Mouse (Mus musculus) heart, postnatal 14 days (tissue): ENCODE data around the gene Foxn3. TPM values are rescaled to one million over a fixed set of nuclear protein-coding genes. Genes with fewer than 3 reads are reported as not detected.
"Not testable (repeated sequence)": the region's sequence is repeated elsewhere in the genome, so short reads cannot be mapped to it uniquely, and the experiment has no call there.

ENCODE experiments used
- DNase-seq, 2 experiments: peaks; one replicate each; pipeline ENCODE4 v3.0.0; 2021 to 2022
- intact Hi-C: fragments of 180-260 bp; cut with DNase I; formaldehyde crosslinking; loops from one replicate; pipeline ENCODE4 v1.15.1; 2025
- total RNA-seq, 2 experiments: library from RNA; stranded (reverse); gene quantifications; 2 replicates each; pipeline ENCODE4 v1.2.3; 2021

Foxn3 gene
- total RNA-seq, 2 experiments from 2014 or later = 126 to 142 TPM

GRCm38 (mm10) chr12:99214098-99214497 is 349.3 kb downstream of the Foxn3 start:
- no peak for DNase-seq
- intact Hi-C loops = loop anchor here (5.0 kb wide), 2 partner anchors 117 to 178 kb away; no protein-coding TSS in a partner anchor

GRCm38 (mm10) chr12:99213218-99213617 is 350.2 kb downstream of the Foxn3 start:
- DNase-seq = no peak
- intact Hi-C loops = loop anchor here (5.0 kb wide), 2 partner anchors 116 to 179 kb away; no protein-coding TSS in a partner anchor

- intact Hi-C loops = loop anchor here (5.0 kb wide), 2 partner anchors 112 to 182 kb away; no protein-coding TSS in a partner anchor
- no peak for DNase-seq
These were observed 353.6 kb downstream of the Foxn3 start for GRCm38 (mm10) chr12:99209801-99210200.

- DNase-seq = no peak
These were observed 355.1 kb downstream of the Foxn3 start for GRCm38 (mm10) chr12:99208251-99208650.

GRCm38 (mm10) chr12:99207014-99207612 is 356.3 kb downstream of the Foxn3 start:
- DNase-seq = no peak
- intact Hi-C loops = no loop called here

More at GRCm38 (mm10) chr12:99208251-99208650, 355.1 kb downstream of the Foxn3 start:
- intact Hi-C loops = no loop called here

GRCm38 (mm10) chr12:99205734-99206133 is 357.6 kb downstream of the Foxn3 start:
- intact Hi-C loops = no loop called here
- DNase-seq = no peak

- no peak for DNase-seq
- intact Hi-C loops = no loop called here
These were observed 364.3 kb downstream of the Foxn3 start for GRCm38 (mm10) chr12:99199124-99199483.

GRCm38 (mm10) chr12:99198428-99199123 is 364.8 kb downstream of the Foxn3 start:
- intact Hi-C loops = no loop called here
- DNase-seq = no peak

GRCm38 (mm10) chr12:99197031-99197430 is 366.4 kb downstream of the Foxn3 start:
- no peak for DNase-seq
- intact Hi-C loops = no loop called here

- intact Hi-C loops = no loop called here
- DNase-seq = no peak
These were observed 367.7 kb downstream of the Foxn3 start for GRCm38 (mm10) chr12:99195655-99196054.

- DNase-seq, intact Hi-C loops: not testable (repeated sequence)
These were observed 369.3 kb downstream of the Foxn3 start for GRCm38 (mm10) chr12:99194120-99194519.

- DNase-seq = no peak
- intact Hi-C loops = no loop called here
These were observed 375.7 kb downstream of the Foxn3 start for GRCm38 (mm10) chr12:99187671-99188070.

GRCm38 (mm10) chr12:99186239-99186638 is 377.1 kb downstream of the Foxn3 start:
- no peak for DNase-seq
- intact Hi-C loops = no loop called here

- intact Hi-C loops = no loop called here
- no peak for DNase-seq
These were observed 380.1 kb downstream of the Foxn3 start for GRCm38 (mm10) chr12:99183261-99183792.

- DNase-seq = no peak
These were observed 381.0 kb downstream of the Foxn3 start for GRCm38 (mm10) chr12:99182338-99182737.

GRCm38 (mm10) chr12:99180234-99180824 is 383.1 kb downstream of the Foxn3 start:
- no peak for DNase-seq
- intact Hi-C loops = no loop called here

More at GRCm38 (mm10) chr12:99182338-99182737, 381.0 kb downstream of the Foxn3 start:
- intact Hi-C loops = no loop called here

GRCm38 (mm10) chr12:99174979-99175621 is 388.3 kb downstream of the Foxn3 start:
- DNase-seq = no peak
- intact Hi-C loops = no loop called here

GRCm38 (mm10) chr12:99172170-99172569 is 391.2 kb downstream of the Foxn3 start:
- DNase-seq = no peak
- intact Hi-C loops = no loop called here

- intact Hi-C loops = no loop called here
- DNase-seq = no peak
These were observed 393.5 kb downstream of the Foxn3 start for GRCm38 (mm10) chr12:99169925-99170324.

- DNase-seq = no peak
- intact Hi-C loops = no loop called here
These were observed 397.3 kb downstream of the Foxn3 start for GRCm38 (mm10) chr12:99166091-99166490.

GRCm38 (mm10) chr12:99163342-99163682 is 400.1 kb downstream of the Foxn3 start:
- DNase-seq = no peak
- intact Hi-C loops = no loop called here
